Mouse (Mus musculus): ENCODE results near the gene Itgb8. TPM values are rescaled to one million over a fixed set of nuclear protein-coding genes. Genes with fewer than 3 reads are reported as not detected.
A peak's percentile ranks its signal among the peaks of the same experiment; 100 is the strongest.

The Itgb8 gene
- polyA plus RNA-seq, 1 experiment from 2014 or later: 6.6 TPM

GRCm38 (mm10) chr12:119237921-119238695 lies 494 bp downstream of the Itgb8 start:
- ATAC-seq (ENCODE audit: insufficient number of reproducible peaks, insufficient read depth, low FRiP score, low read depth): peak; percentile 73
- WGBS: under 1% methylated on average over 35 of the region's 35 CpGs

GRCm38 (mm10) chr12:119237241-119237920 lies 1.2 kb downstream of the Itgb8 start:
- H3K27me3 ChIP-seq (ENCODE audit: control insufficient read depth, insufficient read depth, low read length): no peaks in the 10 kb centered on the region
- no peaks in the 10 kb centered on the region for H3K9me3 ChIP-seq (ENCODE audit: control insufficient read depth, low read depth, low read length)
- WGBS: 1% methylated on average over 13 of the region's 13 CpGs
- peaks cover 6% of the 10 kb centered on the region for H3K4me1 ChIP-seq (ENCODE audit: control insufficient read depth, insufficient read depth, low read length)
- H3K9ac ChIP-seq (replicated peaks; ENCODE audit: low read depth, low read length): peak overlapping the region; percentile 65
- H3K36me3 ChIP-seq (ENCODE audit: control insufficient read depth, insufficient read depth, low read length): no peaks in the 10 kb centered on the region
- ATAC-seq (ENCODE audit: insufficient number of reproducible peaks, insufficient read depth, low FRiP score, low read depth): no peak; the same call in 1 of the 2 replicates
- H3K4me2 ChIP-seq (replicated peaks; ENCODE audit: low read depth, low read length): peak overlapping the region; percentile 91
- H3K4me3 ChIP-seq (ENCODE audit: low read depth, low read length): peak overlapping the region; percentile 57
- peak overlapping the region; percentile 93 for H3K27ac ChIP-seq (ENCODE audit: low read length)

More at GRCm38 (mm10) chr12:119237921-119238695, 494 bp downstream of the Itgb8 start:
- H3K9ac ChIP-seq (replicated peaks; ENCODE audit: low read depth, low read length): peak overlapping the region; percentile 65
- no peaks in the 10 kb centered on the region for H3K27me3 ChIP-seq (ENCODE audit: control insufficient read depth, insufficient read depth, low read length)
- no peaks in the 10 kb centered on the region for H3K36me3 ChIP-seq (ENCODE audit: control insufficient read depth, insufficient read depth, low read length)
- H3K4me3 ChIP-seq (ENCODE audit: low read depth, low read length): peak overlapping the region; percentile 57
- H3K4me2 ChIP-seq (replicated peaks; ENCODE audit: low read depth, low read length): peak overlapping the region; percentile 91
- H3K27ac ChIP-seq (ENCODE audit: low read length): peak overlapping the region; percentile 93
- no peaks in the 10 kb centered on the region for H3K9me3 ChIP-seq (ENCODE audit: control insufficient read depth, low read depth, low read length)
- peaks cover 6% of the 10 kb centered on the region for H3K4me1 ChIP-seq (ENCODE audit: control insufficient read depth, insufficient read depth, low read length)

DNA sequence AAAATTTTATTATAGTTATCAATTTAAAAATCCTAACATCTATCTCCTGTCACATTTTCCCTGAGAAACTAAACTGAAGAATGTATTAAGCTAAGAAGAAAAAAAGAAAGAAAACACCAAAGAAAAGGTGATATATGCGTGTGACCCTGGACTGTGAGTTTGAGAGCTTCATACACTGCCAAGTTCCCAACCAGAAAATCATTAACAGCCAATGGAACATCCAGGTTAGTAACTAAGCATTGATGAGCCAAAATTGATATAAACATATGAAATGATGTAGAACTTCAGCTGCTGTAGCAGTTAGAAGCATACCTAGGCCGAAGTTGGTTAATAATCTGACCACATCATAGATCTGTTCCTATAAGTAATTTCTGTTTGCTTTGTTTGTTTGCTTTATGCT lies 6.8 kb downstream of the Itgb8 start:
- H3K27me3 ChIP-seq (ENCODE audit: control insufficient read depth, insufficient read depth, low read length): no peaks in the 10 kb centered on the region
- H3K4me1 ChIP-seq (ENCODE audit: control insufficient read depth, insufficient read depth, low read length): no peaks in the 10 kb centered on the region
- H3K4me2 ChIP-seq (replicated peaks; ENCODE audit: low read depth, low read length): no peak overlapping the region
- H3K27ac ChIP-seq (ENCODE audit: low read length): no peak overlapping the region
- WGBS: 94% methylated on average over 2 of the region's 2 CpGs
- H3K36me3 ChIP-seq (ENCODE audit: control insufficient read depth, insufficient read depth, low read length): no peaks in the 10 kb centered on the region
- no peak for ATAC-seq (ENCODE audit: insufficient number of reproducible peaks, insufficient read depth, low FRiP score, low read depth)
- H3K9me3 ChIP-seq (ENCODE audit: control insufficient read depth, low read depth, low read length): no peaks in the 10 kb centered on the region
- no peak overlapping the region for H3K4me3 ChIP-seq (ENCODE audit: low read depth, low read length)
- H3K9ac ChIP-seq (replicated peaks; ENCODE audit: low read depth, low read length): no peak overlapping the region

DNA sequence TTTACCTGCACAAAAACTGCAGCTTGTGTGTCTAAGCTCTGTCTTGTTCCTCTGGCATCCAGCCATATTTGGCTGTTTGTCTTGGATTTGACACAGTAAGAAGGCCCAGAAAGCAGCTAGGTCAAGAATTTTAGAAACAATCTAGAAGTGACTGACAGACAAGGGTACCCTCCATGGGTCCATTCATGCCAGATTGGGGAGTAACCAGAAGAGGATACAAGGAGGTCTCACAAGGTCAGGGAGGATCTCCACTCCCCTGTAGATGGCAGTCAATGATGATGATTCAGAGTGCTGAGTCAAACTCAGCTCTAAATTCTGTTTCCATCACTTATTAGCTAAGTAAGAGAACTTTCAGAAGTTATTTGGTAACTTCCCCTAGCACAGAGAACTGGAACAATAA lies 8.2 kb downstream of the Itgb8 start:
- no peaks in the 10 kb centered on the region for H3K36me3 ChIP-seq (ENCODE audit: control insufficient read depth, insufficient read depth, low read length)
- no peak overlapping the region for H3K9ac ChIP-seq (replicated peaks; ENCODE audit: low read depth, low read length)
- no peaks in the 10 kb centered on the region for H3K4me1 ChIP-seq (ENCODE audit: control insufficient read depth, insufficient read depth, low read length)
- ATAC-seq (ENCODE audit: insufficient number of reproducible peaks, insufficient read depth, low FRiP score, low read depth): no peak
- no peak overlapping the region for H3K4me2 ChIP-seq (replicated peaks; ENCODE audit: low read depth, low read length)
- no peaks in the 10 kb centered on the region for H3K27me3 ChIP-seq (ENCODE audit: control insufficient read depth, insufficient read depth, low read length)
- no peak overlapping the region for H3K4me3 ChIP-seq (ENCODE audit: low read depth, low read length)
- H3K27ac ChIP-seq (ENCODE audit: low read length): no peak overlapping the region
- H3K9me3 ChIP-seq (ENCODE audit: control insufficient read depth, low read depth, low read length): no peaks in the 10 kb centered on the region

DNA sequence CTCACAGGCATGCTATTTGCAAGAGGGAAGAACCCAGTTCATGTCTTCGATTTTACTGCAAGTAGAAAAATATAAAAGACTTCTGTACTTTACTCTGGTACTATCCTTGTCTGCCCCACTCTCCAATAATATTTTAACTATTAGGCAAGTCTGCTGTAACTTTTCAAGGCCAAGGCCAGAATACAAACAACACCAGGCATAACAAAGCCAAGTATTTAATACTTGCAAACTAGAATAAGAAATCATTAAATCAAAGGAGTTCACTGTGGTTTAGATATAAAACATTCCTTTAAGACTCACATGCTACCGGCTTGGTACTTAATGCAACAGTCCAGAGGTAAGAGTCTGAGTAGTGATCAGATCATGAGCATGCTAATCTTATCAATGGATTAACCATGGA lies 9.0 kb downstream of the Itgb8 start:
- H3K9me3 ChIP-seq (ENCODE audit: control insufficient read depth, low read depth, low read length): no peaks in the 10 kb centered on the region
- ATAC-seq (ENCODE audit: insufficient number of reproducible peaks, insufficient read depth, low FRiP score, low read depth): no peak
- no peak overlapping the region for H3K9ac ChIP-seq (replicated peaks; ENCODE audit: low read depth, low read length)
- no peaks in the 10 kb centered on the region for H3K4me1 ChIP-seq (ENCODE audit: control insufficient read depth, insufficient read depth, low read length)
- 82% methylated on average over 2 of the region's 2 CpGs for WGBS
- H3K4me2 ChIP-seq (replicated peaks; ENCODE audit: low read depth, low read length): no peak overlapping the region
- H3K27ac ChIP-seq (ENCODE audit: low read length): no peak overlapping the region
- H3K4me3 ChIP-seq (ENCODE audit: low read depth, low read length): no peak overlapping the region
- H3K27me3 ChIP-seq (ENCODE audit: control insufficient read depth, insufficient read depth, low read length): no peaks in the 10 kb centered on the region
- no peaks in the 10 kb centered on the region for H3K36me3 ChIP-seq (ENCODE audit: control insufficient read depth, insufficient read depth, low read length)

DNA sequence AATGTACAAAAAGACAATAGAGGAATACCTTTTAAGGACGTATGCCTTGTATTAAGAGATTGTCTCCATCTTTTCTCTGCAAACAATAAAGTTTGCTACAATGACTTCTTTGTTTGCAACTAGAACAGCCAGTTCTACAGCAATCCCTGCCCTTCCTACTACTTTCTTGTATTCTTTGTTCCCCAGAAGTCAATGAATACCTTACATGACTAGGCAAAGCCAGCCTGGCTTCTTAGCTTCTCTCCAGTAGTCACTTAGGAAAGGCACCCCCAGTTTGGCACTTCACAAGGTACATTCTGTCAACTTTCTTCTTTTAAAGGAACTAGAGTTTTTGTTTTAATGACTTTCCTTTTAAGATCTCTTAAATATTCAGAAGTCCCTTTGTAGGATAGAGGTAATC lies 10.7 kb downstream of the Itgb8 start:
- no peak overlapping the region for H3K27ac ChIP-seq (ENCODE audit: low read length)
- H3K27me3 ChIP-seq (ENCODE audit: control insufficient read depth, insufficient read depth, low read length): no peaks in the 10 kb centered on the region
- no peak overlapping the region for H3K9ac ChIP-seq (replicated peaks; ENCODE audit: low read depth, low read length)
- no peak overlapping the region for H3K4me3 ChIP-seq (ENCODE audit: low read depth, low read length)
- ATAC-seq (ENCODE audit: insufficient number of reproducible peaks, insufficient read depth, low FRiP score, low read depth): no peak
- H3K9me3 ChIP-seq (ENCODE audit: control insufficient read depth, low read depth, low read length): no peaks in the 10 kb centered on the region
- no peak overlapping the region for H3K4me2 ChIP-seq (replicated peaks; ENCODE audit: low read depth, low read length)
- no peaks in the 10 kb centered on the region for H3K4me1 ChIP-seq (ENCODE audit: control insufficient read depth, insufficient read depth, low read length)
- WGBS: 79% methylated on average over 1 of the region's 1 CpGs
- H3K36me3 ChIP-seq (ENCODE audit: control insufficient read depth, insufficient read depth, low read length): no peaks in the 10 kb centered on the region

DNA sequence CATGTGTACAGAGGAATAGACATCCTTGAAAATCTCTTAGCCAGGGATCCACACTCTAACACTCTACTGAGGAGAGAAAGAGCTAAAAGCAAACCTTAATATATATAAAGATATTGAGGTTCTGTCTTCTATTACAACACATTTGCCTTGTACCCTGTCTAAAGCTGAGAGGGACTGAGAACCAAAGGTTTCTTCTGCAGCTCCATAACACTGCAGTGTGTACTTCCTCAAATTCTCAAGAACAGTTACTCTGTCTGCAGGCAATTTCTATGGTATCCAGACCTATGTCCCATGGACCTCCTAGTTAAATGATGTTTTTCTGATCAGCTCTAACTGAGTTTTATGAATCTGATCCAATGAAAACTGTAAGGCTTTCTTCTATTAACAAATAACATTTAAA lies 13.9 kb downstream of the Itgb8 start:
- no peaks in the 10 kb centered on the region for H3K36me3 ChIP-seq (ENCODE audit: control insufficient read depth, insufficient read depth, low read length)
- H3K4me2 ChIP-seq (replicated peaks; ENCODE audit: low read depth, low read length): no peak overlapping the region
- no peak overlapping the region for H3K9ac ChIP-seq (replicated peaks; ENCODE audit: low read depth, low read length)
- H3K4me3 ChIP-seq (ENCODE audit: low read depth, low read length): no peak overlapping the region
- no peaks in the 10 kb centered on the region for H3K27me3 ChIP-seq (ENCODE audit: control insufficient read depth, insufficient read depth, low read length)
- H3K9me3 ChIP-seq (ENCODE audit: control insufficient read depth, low read depth, low read length): no peaks in the 10 kb centered on the region
- no peaks in the 10 kb centered on the region for H3K4me1 ChIP-seq (ENCODE audit: control insufficient read depth, insufficient read depth, low read length)
- H3K27ac ChIP-seq (ENCODE audit: low read length): no peak overlapping the region
- no peak for ATAC-seq (ENCODE audit: insufficient number of reproducible peaks, insufficient read depth, low FRiP score, low read depth)

GRCm38 (mm10) chr12:119219409-119219808 lies 19.2 kb downstream of the Itgb8 start:
- Histone ChIP-seq H3K4me2 (replicated peaks; ENCODE audit: low read depth, low read length) (no peak overlapping the region), H3K27me3 (ENCODE audit: control insufficient read depth, insufficient read depth, low read length) (no peaks in the 10 kb centered on the region), H3K36me3 (ENCODE audit: control insufficient read depth, insufficient read depth, low read length) (no peaks in the 10 kb centered on the region), H3K9me3 (ENCODE audit: control insufficient read depth, low read depth, low read length) (no peaks in the 10 kb centered on the region), H3K4me1 (ENCODE audit: control insufficient read depth, insufficient read depth, low read length) (no peaks in the 10 kb centered on the region), H3K4me3 (ENCODE audit: low read depth, low read length) (no peak overlapping the region), H3K27ac (ENCODE audit: low read length) (no peak overlapping the region), H3K9ac (replicated peaks; ENCODE audit: low read depth, low read length) (no peak overlapping the region)
- ATAC-seq (ENCODE audit: insufficient number of reproducible peaks, insufficient read depth, low FRiP score, low read depth): no peak
- 86% methylated on average over 1 of the region's 1 CpGs for WGBS
